Mouse (Mus musculus): Measurements from ENCODE around the gene 2900011O08Rik.

DNA sequence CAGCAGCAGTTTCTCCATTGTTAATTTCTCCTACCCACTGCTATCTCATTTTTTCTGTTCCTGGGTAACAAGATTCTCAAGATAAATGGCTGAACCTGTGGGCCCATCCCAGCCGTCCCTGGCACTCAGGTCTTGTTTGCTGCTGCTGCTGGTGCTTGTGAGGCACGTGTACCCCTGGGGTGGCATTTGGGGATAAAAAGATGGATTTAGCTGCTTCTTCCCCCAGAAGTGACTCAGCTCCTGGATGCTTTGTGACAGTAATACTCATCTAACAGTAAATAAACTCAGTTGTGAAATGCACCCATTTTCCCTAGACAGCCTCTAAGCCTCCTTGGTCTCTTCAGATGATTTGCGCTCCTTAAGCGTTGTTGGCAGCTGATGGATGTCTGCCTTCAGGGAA is 46.7 kb downstream of the 2900011O08Rik start:
- TF ChIP-seq POLR2A (IDR thresholded peaks at IDR 0.05; ENCODE audit: insufficient read depth, low read depth, low read length) (no peak), CTCF (IDR thresholded peaks at IDR 0.05; ENCODE audit: insufficient read depth, low read depth, low read length) (no peak)

All from olfactory bulb, adult 2 months (tissue).